Mouse (Mus musculus) megakaryocyte, embryonic 14.5 days (primary cell): ENCODE data around the gene Atp6v1e1.
"Not testable (repeated sequence)": the region's sequence is repeated elsewhere in the genome, so short reads cannot be mapped to it uniquely, and the experiment has no call there.

Experiments
- FLI1 ChIP-seq: IDR thresholded peaks from 2 replicates; pipeline ENCODE4 v1.6.1; 2012; ENCODE audit warnings: low read length, inconsistent platforms, mixed read lengths
- GATA1 ChIP-seq: IDR thresholded peaks from 3 replicates; pipeline ENCODE4 v1.6.1; 2012; ENCODE audit warnings: mixed read lengths, low read length, inconsistent platforms, borderline replicate concordance

DNA sequence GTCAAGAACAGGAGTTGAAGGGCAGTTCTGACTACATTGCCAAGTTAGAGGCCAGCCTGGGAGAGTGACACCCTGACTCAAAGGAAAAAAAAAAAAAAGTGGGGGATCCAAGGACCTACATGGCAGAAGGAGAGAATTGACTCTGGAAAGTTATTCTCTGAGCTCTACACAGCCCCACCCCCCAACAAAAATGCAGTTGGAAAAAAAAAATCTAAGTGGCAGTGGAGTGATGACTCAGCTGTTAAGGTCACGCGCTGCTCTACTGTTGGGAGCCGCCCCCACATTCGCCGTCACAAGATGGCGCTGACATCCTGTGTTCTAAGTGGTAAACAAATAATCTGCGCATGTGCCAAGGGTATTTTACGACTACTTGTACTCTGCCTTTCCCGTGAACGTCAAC is 10.6 kb downstream of the Atp6v1e1 start:
- TF ChIP-seq GATA1, FLI1: not testable (repeated sequence)
